Mouse (Mus musculus) kidney, adult 2 months (tissue): ENCODE measurements around the gene Bfsp2.

Source experiments
- CTCF ChIP-seq: fragments of 200-500 bp; conservative IDR thresholded peaks from 2 replicates; pipeline ENCODE4 v1.5.1; 2011; ENCODE audit warnings: low read depth, mild to moderate bottlenecking, control low read depth, low read length, moderate library complexity, mixed read lengths; ENCODE audit not compliant: insufficient read depth, insufficient read length
- POLR2A ChIP-seq: fragments of 200-500 bp; IDR thresholded peaks from one replicate; pipeline ENCODE4 v1.6.1; 2011; ENCODE audit warnings: low read depth, low read length, control low read depth

- TF ChIP-seq POLR2A, result no peak
- no peak for TF ChIP-seq CTCF
Measured at GRCm38 (mm10) chr9:103440597-103440996, 39.6 kb downstream of the Bfsp2 start.
